Comparison of ENCODE assay signal across 8 mouse cellular contexts in genomic region chrX:94177715-94178340, GRCm38 (mm10). TPM values are rescaled to one million over a fixed set of nuclear protein-coding genes. Genes with fewer than 3 reads are reported as not detected.
A peak's percentile ranks its signal among the peaks of the same experiment; 100 is the strongest.
DNase-seq lines count a peak whose midpoint lies in the region; ATAC-seq and TF ChIP-seq lines count a peak whose summit lies in the region.

No protein-coding gene starts in this region.

- peak; percentile 91 to 96 for DNase-seq in B cell, adult 2 months
- peak; percentile 99 for DNase-seq in brain, adult 2 months (ENCODE audit: low read depth, low spot score)
- DNase-seq in liver, adult 2 months (ENCODE audit: extremely low read depth, low read depth, low spot score) = peak; percentile 86
- DNase-seq in splenic B cell, adult 2 months (ENCODE audit: low read depth, low spot score) = peak; percentile 95

- H3K27me3 ChIP-seq in heart, embryonic 11.5 days (ENCODE audit: control insufficient read depth, insufficient read depth, low read length) = peaks cover under 1% of the 10 kb centered on the region; the same call in 1 of the 2 replicates
- peaks cover 17% of the 10 kb centered on the region; the same call in 1 of the 2 replicates for H3K27me3 ChIP-seq in kidney, embryonic 16.5 days (ENCODE audit: insufficient read depth, low read length)
- H3K27me3 ChIP-seq in liver, adult 2 months (ENCODE audit: control insufficient read depth, insufficient read depth, low read length) = no peaks in the 10 kb centered on the region
- no peaks in the 10 kb centered on the region for H3K27me3 ChIP-seq in myocyte (ENCODE audit: control insufficient read depth, insufficient read depth, insufficient read length)
- H3K27me3 ChIP-seq in splenic B cell, adult 2 months (ENCODE audit: control insufficient read depth, insufficient read depth, low read length, poor library complexity, severe bottlenecking) = no peaks in the 10 kb centered on the region

- H3K4me2 ChIP-seq in heart, embryonic 11.5 days = peak overlapping the region; percentile 60
- peak overlapping the region; percentile 61 for H3K4me2 ChIP-seq in kidney, embryonic 16.5 days (replicated peaks; ENCODE audit: low read depth, low read length)
- peak overlapping the region; percentile 73 for H3K4me2 ChIP-seq in myocyte (ENCODE audit: low read depth)

- TF ChIP-seq CTCF in liver, adult 2 months (IDR thresholded peaks at IDR 0.05; ENCODE audit: low read depth, low read length) = no peak

- H3K36me3 ChIP-seq in heart, embryonic 11.5 days (ENCODE audit: control insufficient read depth, insufficient read depth, low read length) = no peaks in the 10 kb centered on the region
- no peaks in the 10 kb centered on the region for H3K36me3 ChIP-seq in kidney, embryonic 16.5 days (ENCODE audit: insufficient read depth, low read length)
- no peaks in the 10 kb centered on the region for H3K36me3 ChIP-seq in liver, adult 2 months (ENCODE audit: control insufficient read depth, insufficient read depth, low read length)
- H3K36me3 ChIP-seq in myocyte (ENCODE audit: control insufficient read depth, insufficient read depth) = no peaks in the 10 kb centered on the region
- H3K36me3 ChIP-seq in splenic B cell, adult 2 months (ENCODE audit: control insufficient read depth, insufficient read depth, low read length, poor library complexity, severe bottlenecking) = no peaks in the 10 kb centered on the region

- no peaks in the 10 kb centered on the region for H3K9me3 ChIP-seq in heart, embryonic 11.5 days (replicated peaks; ENCODE audit: control insufficient read depth, low read length)
- H3K9me3 ChIP-seq in kidney, embryonic 16.5 days (ENCODE audit: low read length) = no peaks in the 10 kb centered on the region

- ATAC-seq in erythroblast, adult 5-6 weeks (replicated peaks; ENCODE audit: low FRiP score, poor library complexity, severe bottlenecking) = peak; percentile 100
- ATAC-seq in heart, embryonic 11.5 days (replicated peaks; ENCODE audit: insufficient number of reproducible peaks, low FRiP score, low TSS enrichment) = peak; percentile 99
- ATAC-seq in kidney, embryonic 16.5 days (ENCODE audit: low FRiP score, low TSS enrichment) = peak; percentile 99

- peak; percentile 69; the same call in 1 of the 2 replicates for TF ChIP-seq POLR2A in liver, adult 2 months (IDR thresholded peaks at IDR 0.05; ENCODE audit: extremely low read depth, insufficient read depth, low read length)
- TF ChIP-seq POLR2A in myocyte (IDR thresholded peaks at IDR 0.05; ENCODE audit: insufficient read length, low read depth) = peak; percentile 91

- peak overlapping the region; percentile 71 for H3K9ac ChIP-seq in heart, embryonic 11.5 days (ENCODE audit: low read depth, low read length)
- peak overlapping the region; percentile 63 for H3K9ac ChIP-seq in kidney, embryonic 16.5 days (replicated peaks; ENCODE audit: low read length)
- H3K9ac ChIP-seq in liver, adult 2 months (ENCODE audit: low read depth, low read length) = peak overlapping the region; percentile 98

- 2% methylated on average over 53 of the region's 55 CpGs for WGBS in heart, embryonic 11.5 days (ENCODE audit: insufficient replicate concordance)
- 1% methylated on average over 52 of the region's 55 CpGs for WGBS in kidney, embryonic 16.5 days
- under 1% methylated on average over 33 of the region's 55 CpGs for WGBS in liver, adult 2 months

- no peaks in the 10 kb centered on the region for H3K4me1 ChIP-seq in heart, embryonic 11.5 days (ENCODE audit: control insufficient read depth, insufficient read depth, low read length)
- H3K4me1 ChIP-seq in kidney, embryonic 16.5 days (ENCODE audit: insufficient read depth, low read length) = no peaks in the 10 kb centered on the region
- peaks cover 4% of the 10 kb centered on the region; the same call in 1 of the 2 replicates for H3K4me1 ChIP-seq in liver, adult 2 months (ENCODE audit: control insufficient read depth, insufficient read depth, low read length)

- H3K4me3 ChIP-seq in heart, embryonic 11.5 days (ENCODE audit: low read depth, low read length) = peak overlapping the region; percentile 50
- peak overlapping the region; percentile 50 for H3K4me3 ChIP-seq in kidney, embryonic 16.5 days (ENCODE audit: low read length)
- H3K4me3 ChIP-seq in liver, adult 2 months (ENCODE audit: insufficient read depth, low read depth, low read length) = peak overlapping the region; percentile 100
- H3K4me3 ChIP-seq in myocyte = peak overlapping the region; percentile 44

- peak overlapping the region; percentile 97 for H3K27ac ChIP-seq in heart, embryonic 11.5 days (ENCODE audit: low read depth, low read length)
- H3K27ac ChIP-seq in kidney, embryonic 16.5 days (ENCODE audit: low read length) = peak overlapping the region; percentile 96
- peak overlapping the region; percentile 100 for H3K27ac ChIP-seq in liver, adult 2 months (replicated peaks; ENCODE audit: insufficient read depth, low read depth, low read length)

- H3K79me2 ChIP-seq in liver, adult 2 months (ENCODE audit: control insufficient read depth, insufficient read depth, low read length) = no peaks in the 10 kb centered on the region
- no peaks in the 10 kb centered on the region for H3K79me2 ChIP-seq in myocyte (ENCODE audit: control insufficient read depth, insufficient read depth)

- peak overlapping the region; percentile 18 for H3ac ChIP-seq in myocyte (ENCODE audit: control insufficient read depth, insufficient read length)

TF ChIP-seq in myocyte, 11 proteins besides CTCF, POLR2A, EP300 and RAD21:
- TF ChIP-seq REST (IDR thresholded peaks at IDR 0.05; ENCODE audit: insufficient read depth, insufficient read length) (no peak), CEBPB (IDR thresholded peaks at IDR 0.05; ENCODE audit: insufficient read depth, poor library complexity, severe bottlenecking) (no peak), POLR2AphosphoS2 (IDR thresholded peaks at IDR 0.05; ENCODE audit: insufficient read length, low read depth) (peak; percentile 90)

RNA-seq across cellular contexts. Expression of gene Eif2s3x, which starts 34.8 kb away (rescaled TPM):
- total RNA-seq in erythroblast, adult 5-6 weeks (2015; ENCODE audit: low replicate concordance) = 50.3 and 58.3 TPM in 2 replicates
- total RNA-seq in erythroblast, adult 5-6 weeks (2017; ENCODE audit: low replicate concordance) = 42.2 and 45.9 TPM in 2 replicates
- polyA plus RNA-seq in heart, embryonic 11.5 days (2014; fragmentation: Nextera tagmentation; extraction: Ambion mirVana) = 70.9 and 74.7 TPM in 2 replicates
- polyA plus RNA-seq in kidney, embryonic 16.5 days (2015; fragmentation: Nextera tagmentation; extraction: Ambion mirVana) = 77.0 and 85.6 TPM in 2 replicates
- 93.1 and 103 TPM in 2 replicates for total RNA-seq in liver, adult 2 months (2014; rRNA removed)
- polyA plus RNA-seq in liver, adult 2 months (2012; rRNA removed) = 42.7 and 43.7 TPM in 2 replicates
- polyA plus RNA-seq in myocyte (2012; fragmentation: generic; extraction: Trizol) = 53.8 TPM

RNA-seq across cellular contexts. Expression of gene Zfx, which starts 54.3 kb away (rescaled TPM):
- total RNA-seq in erythroblast, adult 5-6 weeks (2015; ENCODE audit: low replicate concordance) = 11.1 and 23.6 TPM in 2 replicates
- total RNA-seq in erythroblast, adult 5-6 weeks (2017; ENCODE audit: low replicate concordance) = 12.4 and 25.9 TPM in 2 replicates
- 19.4 and 20.5 TPM in 2 replicates for polyA plus RNA-seq in heart, embryonic 11.5 days (2014; fragmentation: Nextera tagmentation; extraction: Ambion mirVana)
- polyA plus RNA-seq in kidney, embryonic 16.5 days (2015; fragmentation: Nextera tagmentation; extraction: Ambion mirVana) = 30.5 and 31.6 TPM in 2 replicates
- 13.8 and 14.4 TPM in 2 replicates for total RNA-seq in liver, adult 2 months (2014; rRNA removed)
- 1.9 and 2.1 TPM in 2 replicates for polyA plus RNA-seq in liver, adult 2 months (2012; rRNA removed)
- 4.7 TPM for polyA plus RNA-seq in myocyte (2012; fragmentation: generic; extraction: Trizol)

RNA-seq across cellular contexts. Expression of gene Klhl15, which starts 56.6 kb away (rescaled TPM):
- 6.7 and 15.0 TPM in 2 replicates for total RNA-seq in erythroblast, adult 5-6 weeks (2015; ENCODE audit: low replicate concordance)
- 4.6 and 5.6 TPM in 2 replicates for total RNA-seq in erythroblast, adult 5-6 weeks (2017; ENCODE audit: low replicate concordance)
- 4.4 and 5.2 TPM in 2 replicates for polyA plus RNA-seq in heart, embryonic 11.5 days (2014; fragmentation: Nextera tagmentation; extraction: Ambion mirVana)
- 7.0 and 8.6 TPM in 2 replicates for polyA plus RNA-seq in kidney, embryonic 16.5 days (2015; fragmentation: Nextera tagmentation; extraction: Ambion mirVana)
- total RNA-seq in liver, adult 2 months (2014; rRNA removed) = 5.9 and 7.4 TPM in 2 replicates
- 1.8 and 3.9 TPM in 2 replicates for polyA plus RNA-seq in liver, adult 2 months (2012; rRNA removed)
- 3.8 TPM for polyA plus RNA-seq in myocyte (2012; fragmentation: generic; extraction: Trizol)

Comparison
In these comparisons a context has a peak if more than half of its experiments do, and no peak if none do; other contexts are left out.
1. Peak in every context shown above with its lines: DNase-seq, ATAC-seq, H3K4me3 ChIP-seq and H3K27ac ChIP-seq.
2. H3K4me3 ChIP-seq: peak in every context shown above with its lines; median percentile 100 in liver, adult 2 months; 50 in heart, embryonic 11.5 days; 50 in kidney, embryonic 16.5 days; 44 in myocyte.